Mouse (Mus musculus) Patski (cell line): ENCODE results near the gene Arhgap22. TPM values are rescaled to one million over a fixed set of nuclear protein-coding genes. Genes with fewer than 3 reads are reported as not detected.

Source experiments
- ATAC-seq: fragments of 100-300 bp; one replicate; pipeline ENCODE4 v1.8.0; 2021
- CTCF ChIA-PET: fragments of 350-600 bp; sonication (Branson Sonifier 250); formaldehyde crosslinking; loops from one replicate; lab custom pipeline; 2022; ENCODE audit warnings: inconsistent platforms; lab: Charles Lee
- POLR2A ChIA-PET: fragments of 350-600 bp; sonication (Branson Sonifier 250); formaldehyde crosslinking; loops from one replicate; lab custom pipeline; 2022; ENCODE audit warnings: antibody characterized with exemption, inconsistent platforms; lab: Charles Lee
- DNase-seq: peaks from one replicate; pipeline ENCODE4 v3.0.0-alpha.2; 2011; ENCODE audit warnings: low read depth, low spot score
- H3K27me3 ChIP-seq: fragments of 371-371 bp; one replicate; pipeline ENCODE4 v1.5.1; 2021
- CTCF ChIP-seq: fragments of 100-300 bp; IDR thresholded peaks from one replicate; pipeline ENCODE4 v1.5.1; 2021
- in situ Hi-C: fragments of 300-500 bp; cut with MboI; formaldehyde crosslinking; loops from 3 replicates; pipeline ENCODE4 v1.11.1; 2018; ENCODE audit warnings: low pct_unique_long_range_greater_than_20kb, mixed read lengths
- polyA plus RNA-seq: library from polyadenylated mRNA; unstranded; gene quantifications from one replicate; pipeline ENCODE4 v1.2.3, GENCODE M21; 2021

The Arhgap22 gene
- polyA plus RNA-seq, 1 experiment from 2014 or later = 11.1 TPM

- in situ Hi-C loops = loop anchor here (5.0 kb wide), 3 partner anchors 89 to 324 kb away; no protein-coding TSS in a partner anchor
- POLR2A ChIA-PET = no interaction called here
Observed at GRCm38 (mm10) chr14:33212958-33213309, 892 bp upstream of the Arhgap22 start.

DNA sequence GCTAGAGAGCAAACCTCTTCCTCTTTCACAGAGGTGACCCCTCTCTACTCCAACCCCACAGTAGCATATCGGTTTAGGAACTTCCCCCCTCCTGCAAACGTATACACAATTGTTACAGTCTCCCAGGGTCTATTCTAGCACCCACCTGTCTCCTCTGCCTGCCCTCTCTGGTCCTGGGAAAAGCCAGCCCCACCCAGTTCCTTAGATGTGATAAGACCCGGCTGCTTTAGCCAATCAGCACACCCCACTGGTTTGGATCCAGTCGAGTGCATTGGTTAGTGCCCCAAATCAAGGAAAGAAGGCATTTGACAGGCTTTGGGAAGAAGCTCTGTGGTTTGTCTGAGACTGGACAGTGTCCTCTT lies 922 bp downstream of the Arhgap22 start:
- no peak for TF ChIP-seq CTCF
- in situ Hi-C loops = loop anchor here (5.0 kb wide), 3 partner anchors 88 to 323 kb away; no protein-coding TSS in a partner anchor
- ATAC-seq (no peak), DNase-seq (no peak)
- H3K27me3 ChIP-seq = peaks cover 6% of the 10 kb centered on the region
- ChIA-PET CTCF (interaction anchor here (0.7 to 4.4 kb wide), 9 partner anchors 9 to 144 kb away, joined by 3 to 47 read pairs (median 4); no protein-coding TSS in a partner anchor), POLR2A (interaction anchor here (2.3 kb wide), 1 partner anchor 88 kb away, joined by 8 read pairs; no protein-coding TSS in a partner anchor)

More at GRCm38 (mm10) chr14:33212958-33213309, 892 bp upstream of the Arhgap22 start:
- DNase-seq (no peak), ATAC-seq (no peak)
- TF ChIP-seq CTCF = no peak
- CTCF ChIA-PET = interaction anchor here (1.0 to 4.4 kb wide), 4 partner anchors 18 to 167 kb away, joined by 3 to 47 read pairs (median 8); no protein-coding TSS in a partner anchor
- H3K27me3 ChIP-seq = peaks cover 11% of the 10 kb centered on the region

DNA sequence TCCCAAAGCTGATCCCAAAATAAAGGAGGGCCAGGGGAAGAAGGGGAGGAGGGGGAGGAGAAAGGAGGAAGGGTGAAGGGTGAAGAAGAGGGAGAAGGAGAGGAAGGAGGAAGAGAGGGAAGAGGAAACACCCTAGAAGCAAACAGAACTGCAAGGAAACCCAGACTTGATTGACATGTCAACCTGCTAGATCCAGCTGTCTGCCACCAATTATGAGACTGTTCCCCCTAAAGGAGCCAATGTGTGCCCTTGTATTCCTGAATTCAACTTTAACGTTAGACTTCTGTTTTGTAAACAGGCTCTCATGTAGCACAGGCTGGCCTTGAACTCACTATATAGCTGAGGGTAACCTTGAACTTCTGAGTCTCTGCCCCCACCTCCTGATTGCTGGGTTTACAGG lies 1.3 kb downstream of the Arhgap22 start:
- H3K27me3 ChIP-seq = peaks cover 6% of the 10 kb centered on the region
- ATAC-seq (no peak), DNase-seq (no peak)
- POLR2A ChIA-PET = interaction anchor here (2.3 kb wide), 1 partner anchor 88 kb away, joined by 8 read pairs; no protein-coding TSS in a partner anchor
- in situ Hi-C loops = no loop called here
- CTCF ChIA-PET = interaction anchor here (0.7 to 4.4 kb wide), 6 partner anchors 9 to 144 kb away, joined by 3 to 47 read pairs (median 5); no protein-coding TSS in a partner anchor
- TF ChIP-seq CTCF = no peak

DNA sequence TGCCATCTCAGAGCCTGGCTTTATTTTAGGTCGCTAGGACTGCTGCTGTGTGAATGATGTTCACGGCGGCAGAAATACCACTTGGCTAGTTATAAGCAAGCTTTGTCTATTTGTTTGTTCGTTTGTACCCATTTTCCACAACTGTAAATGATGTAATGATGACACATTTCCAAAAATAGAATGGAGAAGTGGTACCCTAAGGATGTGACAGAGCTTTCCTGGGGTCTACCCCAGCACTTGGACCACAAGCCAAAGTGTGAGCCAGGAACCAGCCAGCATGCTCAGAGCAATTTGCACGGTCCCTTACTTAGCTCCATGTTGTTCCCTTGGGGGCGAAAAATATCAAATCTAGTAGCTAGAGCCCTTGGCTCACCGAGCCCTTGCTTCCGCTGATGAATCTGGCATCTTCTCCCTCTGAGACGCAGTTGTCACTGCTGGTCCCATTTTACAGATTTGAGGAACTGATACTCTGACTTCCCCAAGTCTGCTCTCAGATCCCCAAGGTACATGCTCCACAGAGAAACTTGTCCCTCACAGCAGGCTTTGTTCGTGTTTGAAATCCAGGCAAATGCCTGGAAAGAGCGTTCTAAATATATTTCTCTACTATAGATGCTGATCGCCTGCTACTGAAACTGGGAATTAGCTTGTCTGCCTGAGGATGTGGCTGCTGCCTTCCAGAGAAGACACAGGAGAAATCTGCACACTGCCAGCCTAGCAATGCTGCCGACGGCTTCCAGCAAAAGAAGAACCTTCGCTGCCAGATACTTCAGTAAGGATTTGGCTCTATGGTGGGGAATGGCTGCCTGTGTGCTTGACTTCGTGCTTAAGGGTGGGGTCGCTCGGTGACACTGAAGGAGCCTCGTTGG lies 2.8 kb downstream of the Arhgap22 start:
- ATAC-seq = no peak

GRCm38 (mm10) chr14:33225235-33225634 lies 11.4 kb downstream of the Arhgap22 start:
- ChIA-PET CTCF (interaction anchor here (2.0 kb wide), 1 partner anchor 78 kb away, joined by 7 read pairs; no protein-coding TSS in a partner anchor), POLR2A (interaction anchor here (0.7 kb wide), 1 partner anchor 1966 kb away, joined by 3 read pairs; no protein-coding TSS in a partner anchor)
- in situ Hi-C loops = no loop called here
- DNase-seq = no peak
- no peak for ATAC-seq
- TF ChIP-seq CTCF = no peak
- H3K27me3 ChIP-seq = no peaks in the 10 kb centered on the region

More for the DNA sequence above, 2.8 kb downstream of the Arhgap22 start:
- TF ChIP-seq CTCF = no peak
- H3K27me3 ChIP-seq = peaks cover 6% of the 10 kb centered on the region
- DNase-seq = no peak
- ChIA-PET CTCF (interaction anchor here (1.2 to 4.4 kb wide), 2 partner anchors 84 to 87 kb away, joined by 3 to 47 read pairs; no protein-coding TSS in a partner anchor), POLR2A (no interaction called here)
- in situ Hi-C loops = no loop called here

DNA sequence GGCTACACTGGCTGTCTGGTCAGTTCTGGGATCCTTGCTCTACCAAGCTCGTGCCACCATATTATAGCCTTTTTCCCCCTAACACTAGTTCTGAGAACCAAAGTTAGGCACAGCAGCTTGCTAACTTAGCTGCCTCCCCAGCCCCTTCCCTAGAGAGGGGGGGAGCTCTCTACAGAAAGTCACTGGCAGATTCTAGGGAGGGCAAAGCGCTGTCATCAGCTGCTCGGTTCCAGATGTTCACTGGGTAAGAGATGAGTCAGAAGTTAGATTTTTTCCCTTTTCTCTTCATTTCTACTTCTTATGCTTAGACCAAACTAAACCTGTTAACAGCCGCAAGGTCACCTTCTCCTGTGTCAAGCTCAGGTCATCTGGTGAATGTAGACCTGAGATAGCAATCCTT lies 16.8 kb downstream of the Arhgap22 start:
- no peak for TF ChIP-seq CTCF
- in situ Hi-C loops = no loop called here
- H3K27me3 ChIP-seq = no peaks in the 10 kb centered on the region
- ChIA-PET POLR2A (no interaction called here), CTCF (interaction anchor here (2.4 kb wide), 1 partner anchor 17 kb away, joined by 11 read pairs; the partner anchor contains the start of gene Arhgap22)
- DNase-seq (no peak), ATAC-seq (no peak)

DNA sequence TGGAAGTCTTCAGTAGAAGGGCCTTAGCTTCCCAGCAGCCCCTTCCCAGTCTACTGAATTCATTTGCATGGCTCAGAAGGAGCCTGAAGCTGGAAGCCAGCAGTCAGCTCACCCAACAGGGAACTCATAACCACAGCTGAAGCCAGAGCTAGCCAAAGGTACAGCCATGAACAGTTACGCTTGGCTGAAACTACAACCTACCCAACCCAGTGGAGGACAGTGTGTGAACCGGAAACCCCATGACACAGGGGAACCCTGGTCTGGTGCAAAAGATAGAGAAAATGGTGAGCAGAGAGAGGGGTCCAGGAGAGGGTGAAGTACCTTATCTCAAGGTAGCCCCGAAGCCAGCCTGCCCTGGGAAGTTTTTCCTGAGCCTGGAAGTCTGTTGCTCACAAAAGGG lies 17.5 kb downstream of the Arhgap22 start:
- in situ Hi-C loops = no loop called here
- TF ChIP-seq CTCF = no peak
- ATAC-seq (no peak), DNase-seq (no peak)
- no peaks in the 10 kb centered on the region for H3K27me3 ChIP-seq
- ChIA-PET CTCF (interaction anchor here (2.4 kb wide), 1 partner anchor 17 kb away, joined by 11 read pairs; the partner anchor contains the start of gene Arhgap22), POLR2A (no interaction called here)

DNA sequence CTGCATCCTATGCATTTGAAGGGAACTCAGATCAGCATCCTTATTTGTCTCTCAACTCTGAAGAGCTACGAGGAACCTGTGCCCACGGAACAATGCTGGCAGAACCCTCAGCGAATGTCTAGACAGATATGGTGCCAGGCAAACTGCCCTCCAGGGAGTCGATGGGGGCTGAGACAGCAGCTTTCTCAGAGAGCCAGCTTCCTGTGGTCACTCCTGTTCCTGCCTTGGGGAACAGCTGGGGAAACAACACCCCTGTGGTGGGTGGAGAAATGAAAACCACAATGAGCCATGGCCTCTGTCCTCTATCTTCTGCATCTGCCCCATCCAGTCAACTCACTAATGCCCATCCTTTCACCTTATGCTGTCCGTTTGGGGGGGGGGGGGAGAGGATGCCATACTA lies 18.2 kb downstream of the Arhgap22 start:
- ChIA-PET CTCF (no interaction called here), POLR2A (no interaction called here)
- TF ChIP-seq CTCF = no peak
- no peak for ATAC-seq
- in situ Hi-C loops = no loop called here
- no peaks in the 10 kb centered on the region for H3K27me3 ChIP-seq
- no peak for DNase-seq

DNA sequence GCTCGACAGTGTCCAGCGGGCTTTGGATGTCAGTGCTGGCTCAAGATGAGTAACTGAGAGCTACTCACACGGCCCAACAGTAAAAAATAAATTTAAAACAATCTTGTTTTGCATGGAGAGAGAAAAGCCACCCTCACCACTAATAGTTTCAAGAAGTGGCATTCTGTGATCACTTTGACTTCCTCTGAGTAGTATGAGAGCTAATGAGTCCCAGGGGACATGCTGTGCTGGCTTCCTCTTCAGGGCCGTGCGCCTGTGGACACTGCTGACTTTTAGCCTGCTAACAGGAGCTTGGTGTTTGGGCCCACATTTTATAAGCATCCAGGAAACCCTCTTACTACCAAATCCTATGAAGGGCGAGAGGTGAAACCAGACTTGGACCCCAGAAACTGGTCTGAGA lies 21.8 kb downstream of the Arhgap22 start:
- no peak for ATAC-seq
- POLR2A ChIA-PET = interaction anchor here (0.6 kb wide), 1 partner anchor 113 kb away, joined by 6 read pairs; no protein-coding TSS in a partner anchor
- no peak for DNase-seq
- H3K27me3 ChIP-seq = no peaks in the 10 kb centered on the region
- no peak for TF ChIP-seq CTCF
- CTCF ChIA-PET = no interaction called here
- in situ Hi-C loops = no loop called here

GRCm38 (mm10) chr14:33240400-33240799 lies 26.6 kb downstream of the Arhgap22 start:
- ChIA-PET POLR2A (no interaction called here), CTCF (interaction anchor here (1.1 kb wide), 1 partner anchor 9 kb away, joined by 3 read pairs; no protein-coding TSS in a partner anchor)
- no peak for DNase-seq
- no peak for ATAC-seq
- no peaks in the 10 kb centered on the region for H3K27me3 ChIP-seq
- TF ChIP-seq CTCF = no peak
- in situ Hi-C loops = no loop called here

GRCm38 (mm10) chr14:33243261-33243660 lies 29.4 kb downstream of the Arhgap22 start:
- CTCF ChIA-PET = interaction anchor here (1.4 kb wide), 1 partner anchor 30 kb away, joined by 3 read pairs; the partner anchor contains the start of gene Arhgap22
- ATAC-seq (no peak), DNase-seq (no peak)
- POLR2A ChIA-PET = no interaction called here
- in situ Hi-C loops = no loop called here
- TF ChIP-seq CTCF = no peak
- H3K27me3 ChIP-seq = no peaks in the 10 kb centered on the region
